24 mouse cellular contexts compared by ENCODE assay signal in the genomic region with DNA sequence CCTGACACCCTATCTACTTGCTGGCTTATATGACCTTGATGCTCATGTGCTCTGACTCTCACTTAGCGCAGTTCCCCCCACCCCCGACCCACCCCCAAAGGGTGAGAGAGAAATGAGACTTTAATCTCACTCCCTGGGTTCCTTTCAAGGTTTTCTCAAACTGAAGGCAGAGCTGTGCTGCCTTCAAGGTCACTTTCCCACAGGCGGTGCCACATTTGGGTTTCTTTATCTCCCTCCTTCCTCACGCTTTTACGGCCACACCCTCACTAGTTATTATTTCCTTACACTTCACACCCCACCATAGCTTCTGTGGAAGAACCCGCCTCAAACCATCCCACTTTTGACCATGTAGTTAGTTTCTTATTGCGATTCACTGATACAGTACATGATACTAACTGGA.
DNase-seq lines count a peak whose midpoint lies in the region; ATAC-seq lines count a peak whose summit lies in the region.
"Had no signal": no experiment of that assay in that cellular context is flagged by ENCODE, and none has a peak within 500 bp of the region (broad histone marks: within the 10 kb centered on the region; RNA-seq: fewer than 3 reads in every experiment).

No protein-coding gene starts in this region.

- ATAC-seq in megakaryocyte progenitor cell, adult 5-6 weeks (replicated peaks; ENCODE audit: poor library complexity), result 0 out of 2 replicates have a peak, but pooled peaks have one; percentile 23
- ATAC-seq in kidney, embryonic 14.5 days (ENCODE audit: low FRiP score, low TSS enrichment), result no peak
- ATAC-seq: activated CD4-positive, CD25-positive, alpha-beta regulatory T cell, adult 4 months; CD4-positive, CD25-positive, alpha-beta regulatory T cell, adult 4 months; forebrain, embryonic 13.5 days; forebrain, embryonic 15.5 days; forebrain, postnatal 0 days; Patski had no signal

- H3K9me3 ChIP-seq in kidney, embryonic 14.5 days (ENCODE audit: control insufficient read depth, low read length), result no peaks in the 10 kb centered on the region
- H3K9me3 ChIP-seq: embryonic facial prominence, embryonic 10.5 days; embryonic facial prominence, embryonic 12.5 days; forebrain, embryonic 13.5 days; forebrain, embryonic 15.5 days had no signal

- no peak overlapping the region for H3K27ac ChIP-seq in kidney, embryonic 14.5 days (ENCODE audit: low read depth, low read length)
- H3K27ac ChIP-seq: embryonic facial prominence, embryonic 10.5 days; embryonic facial prominence, embryonic 12.5 days; forebrain, embryonic 13.5 days; forebrain, embryonic 15.5 days had no signal

- no peak overlapping the region for H3K4me3 ChIP-seq in kidney, embryonic 14.5 days (ENCODE audit: low read length)
- H3K4me3 ChIP-seq: embryonic facial prominence, embryonic 10.5 days; embryonic facial prominence, embryonic 12.5 days; forebrain, embryonic 13.5 days; forebrain, embryonic 15.5 days had no signal

- no peaks in the 10 kb centered on the region for H3K4me1 ChIP-seq in kidney, embryonic 14.5 days (ENCODE audit: control insufficient read depth, insufficient read depth, low read length)
- H3K4me1 ChIP-seq: embryonic facial prominence, embryonic 10.5 days; embryonic facial prominence, embryonic 12.5 days had no signal

- no peak overlapping the region for H3K9ac ChIP-seq in kidney, embryonic 14.5 days (ENCODE audit: low read depth, low read length)
- H3K9ac ChIP-seq: embryonic facial prominence, embryonic 12.5 days; forebrain, embryonic 13.5 days; forebrain, embryonic 15.5 days; forebrain, postnatal 0 days had no signal

- WGBS in kidney, embryonic 14.5 days, result 84% methylated on average over 7 of the region's 7 CpGs

- H3K4me2 ChIP-seq in kidney, embryonic 14.5 days (replicated peaks; ENCODE audit: low read depth, low read length), result no peak overlapping the region
- H3K4me2 ChIP-seq: embryonic facial prominence, embryonic 12.5 days; forebrain, embryonic 13.5 days; forebrain, embryonic 15.5 days had no signal

- DNase-seq in ovary, postnatal 36 days (ENCODE audit: low spot score), result peak; percentile 39
- DNase-seq in ovary, postnatal 10 days (ENCODE audit: low spot score), result no peak
- DNase-seq in 416B (ENCODE audit: low read depth), result peak; percentile 13
- DNase-seq: adrenal gland, adult 8-10 months; adrenal gland, postnatal 14 days; adrenal gland, postnatal 36 days; B cell, adult 2 months; cerebellum, adult 11-12 months; cerebellum, adult 2 months; cerebellum, adult 9-10 months; cerebellum, postnatal 10 days; cerebellum, postnatal 25 days; forebrain, postnatal 0 days had no signal

- no peaks in the 10 kb centered on the region for H3K27me3 ChIP-seq in kidney, embryonic 14.5 days (ENCODE audit: control insufficient read depth, insufficient read depth, low read length)
- H3K27me3 ChIP-seq: CH12.LX; embryonic facial prominence, embryonic 12.5 days; forebrain, embryonic 13.5 days; forebrain, embryonic 15.5 days had no signal

- H3K36me3 ChIP-seq in kidney, embryonic 14.5 days (ENCODE audit: control insufficient read depth, insufficient read depth, low read length), result no peaks in the 10 kb centered on the region
- H3K36me3 ChIP-seq: embryonic facial prominence, embryonic 10.5 days; embryonic facial prominence, embryonic 12.5 days; forebrain, embryonic 15.5 days; G1E had no signal
